ENCODE assay signal across 8 mouse cellular contexts in the genomic region with DNA sequence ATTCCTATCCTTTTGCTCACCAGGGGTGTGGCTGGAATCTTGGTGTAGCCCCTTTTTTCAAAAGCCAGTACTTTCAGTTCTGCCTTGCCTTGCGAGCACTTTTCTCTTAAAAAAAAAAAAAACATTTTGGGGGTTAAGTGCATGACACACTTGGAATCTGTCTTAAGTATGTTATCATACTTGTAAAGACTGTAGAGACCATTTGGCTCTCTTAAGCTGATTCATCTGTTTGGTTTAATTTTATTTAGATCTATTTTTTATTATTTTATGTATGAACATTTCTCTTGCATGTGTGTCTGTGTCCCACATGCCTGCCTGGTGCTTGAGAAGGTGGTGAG. TPM values are rescaled to one million over a fixed set of nuclear protein-coding genes. Genes with fewer than 3 reads are reported as not detected.
DNase-seq lines count a peak whose midpoint lies in the region; ATAC-seq and TF ChIP-seq lines count a peak whose summit lies in the region.

No protein-coding gene starts in this region.

- peak overlapping the region; percentile 74 for H3K4me3 ChIP-seq in layer of hippocampus, adult 2 months
- peak overlapping the region; percentile 51 for H3K4me3 ChIP-seq in hindbrain, embryonic 16.5 days (ENCODE audit: low read length)
- peak overlapping the region; percentile 46 for H3K4me3 ChIP-seq in neural tube, embryonic 12.5 days

- no peaks in the 10 kb centered on the region for H3K4me1 ChIP-seq in hindbrain, embryonic 16.5 days (ENCODE audit: control insufficient read depth, insufficient read depth, low read depth, low read length)
- H3K4me1 ChIP-seq in neural tube, embryonic 12.5 days, result no peaks in the 10 kb centered on the region

- ATAC-seq in hindbrain, embryonic 16.5 days, result no peak
- ATAC-seq in neural tube, embryonic 12.5 days (ENCODE audit: low FRiP score, low read depth), result no peak

- H3K36me3 ChIP-seq in hindbrain, embryonic 16.5 days (ENCODE audit: control insufficient read depth, insufficient read depth, low read length), result no peaks in the 10 kb centered on the region
- no peaks in the 10 kb centered on the region for H3K36me3 ChIP-seq in neural tube, embryonic 12.5 days

- H3K9ac ChIP-seq in hindbrain, embryonic 16.5 days (ENCODE audit: low read depth, low read length), result peak overlapping the region; percentile 61; the same call in 1 of the 2 replicates
- H3K9ac ChIP-seq in neural tube, embryonic 12.5 days, result no peak overlapping the region

- H3K9me3 ChIP-seq in hindbrain, embryonic 16.5 days (ENCODE audit: control insufficient read depth, low read length), result no peaks in the 10 kb centered on the region
- no peaks in the 10 kb centered on the region for H3K9me3 ChIP-seq in neural tube, embryonic 12.5 days

- WGBS in hindbrain, embryonic 16.5 days, result 25% methylated on average over 1 of the region's 1 CpGs
- WGBS in neural tube, embryonic 12.5 days, result 52% methylated on average over 1 of the region's 1 CpGs

- no peak for TF ChIP-seq POLR2A in brain, embryonic 14.5 days (IDR thresholded peaks at IDR 0.05; ENCODE audit: borderline replicate concordance, extremely low read depth, insufficient read depth, insufficient read length, poor library complexity, severe bottlenecking)

- no peak for TF ChIP-seq CTCF in layer of hippocampus, adult 2 months (conservative IDR thresholded peaks at IDR 0.05)
- no peak for TF ChIP-seq CTCF in brain, embryonic 14.5 days (IDR thresholded peaks at IDR 0.05; ENCODE audit: borderline replicate concordance, extremely low read depth, insufficient read depth, insufficient read length)

- no peaks in the 10 kb centered on the region for H3K27me3 ChIP-seq in hindbrain, embryonic 16.5 days (replicated peaks; ENCODE audit: control insufficient read depth, insufficient read depth, low read length)
- no peaks in the 10 kb centered on the region for H3K27me3 ChIP-seq in neural tube, embryonic 12.5 days (replicated peaks)

- peak overlapping the region; percentile 89 for H3K27ac ChIP-seq in layer of hippocampus, adult 2 months
- H3K27ac ChIP-seq in hindbrain, embryonic 16.5 days (ENCODE audit: low read depth, low read length), result peak overlapping the region; percentile 33; the same call in 1 of the 2 replicates
- H3K27ac ChIP-seq in neural tube, embryonic 12.5 days, result no peak overlapping the region

- peak overlapping the region; percentile 44 for H3K4me2 ChIP-seq in hindbrain, embryonic 16.5 days (ENCODE audit: low read length)
- H3K4me2 ChIP-seq in neural tube, embryonic 12.5 days (replicated peaks), result peak overlapping the region; percentile 57

- DNase-seq in layer of hippocampus, adult 2 months (ENCODE audit: low spot score in 2 of 2), result no peak
- DNase-seq in layer of hippocampus, adult 11-12 months (ENCODE audit: low spot score), result no peak
- peak; percentile 13 for DNase-seq in brain, embryonic 14.5 days (ENCODE audit: low read depth)
- DNase-seq in gastrocnemius, postnatal 4 days (ENCODE audit: low spot score in 2 of 2), result no peak
- no peak for DNase-seq in urinary bladder, postnatal 14 days (ENCODE audit: low spot score)
- DNase-seq in cerebellum, adult 9-11 months, result no peak

RNA-seq across cellular contexts. Expression of gene Acot9, which starts 0.6 kb away (rescaled TPM):
- total RNA-seq in layer of hippocampus, adult 2 months (2021), result 10 to 100 TPM; 19.3 to 19.8 TPM
- polyA plus RNA-seq in brain, embryonic 14.5 days (2012; rRNA removed), result 17.6 and 21.1 TPM in 2 replicates
- 44.3 and 50.9 TPM in 2 replicates for polyA plus RNA-seq in hindbrain, embryonic 16.5 days (2015; fragmentation: Nextera tagmentation; extraction: Ambion mirVana)
- polyA plus RNA-seq in neural tube, embryonic 12.5 days (2016; fragmentation: Nextera tagmentation; extraction: Ambion mirVana), result 31.3 and 31.7 TPM in 2 replicates
- 10 to 100 TPM; 36.3 to 36.5 TPM for total RNA-seq in gastrocnemius, postnatal 4 days (2021)

RNA-seq across cellular contexts. Expression of gene Sat1, which starts 46.6 kb away (rescaled TPM):
- 10 to 100 TPM; 59.7 to 63.0 TPM for total RNA-seq in layer of hippocampus, adult 2 months (2021)
- 31.3 and 32.9 TPM in 2 replicates for polyA plus RNA-seq in brain, embryonic 14.5 days (2012; rRNA removed)
- polyA plus RNA-seq in hindbrain, embryonic 16.5 days (2015; fragmentation: Nextera tagmentation; extraction: Ambion mirVana), result 82.5 and 92.3 TPM in 2 replicates
- 71.7 and 75.3 TPM in 2 replicates for polyA plus RNA-seq in neural tube, embryonic 12.5 days (2016; fragmentation: Nextera tagmentation; extraction: Ambion mirVana)
- 10 to 100 TPM; 25.5 to 39.9 TPM for total RNA-seq in gastrocnemius, postnatal 4 days (2021)
